Mouse (Mus musculus): ENCODE results near the gene Mettl7b. TPM values are rescaled to one million over a fixed set of nuclear protein-coding genes. Genes with fewer than 3 reads are reported as not detected.

Gene Mettl7b
- polyA plus RNA-seq (2017; shearing (Covaris generic)): not detected

DNA sequence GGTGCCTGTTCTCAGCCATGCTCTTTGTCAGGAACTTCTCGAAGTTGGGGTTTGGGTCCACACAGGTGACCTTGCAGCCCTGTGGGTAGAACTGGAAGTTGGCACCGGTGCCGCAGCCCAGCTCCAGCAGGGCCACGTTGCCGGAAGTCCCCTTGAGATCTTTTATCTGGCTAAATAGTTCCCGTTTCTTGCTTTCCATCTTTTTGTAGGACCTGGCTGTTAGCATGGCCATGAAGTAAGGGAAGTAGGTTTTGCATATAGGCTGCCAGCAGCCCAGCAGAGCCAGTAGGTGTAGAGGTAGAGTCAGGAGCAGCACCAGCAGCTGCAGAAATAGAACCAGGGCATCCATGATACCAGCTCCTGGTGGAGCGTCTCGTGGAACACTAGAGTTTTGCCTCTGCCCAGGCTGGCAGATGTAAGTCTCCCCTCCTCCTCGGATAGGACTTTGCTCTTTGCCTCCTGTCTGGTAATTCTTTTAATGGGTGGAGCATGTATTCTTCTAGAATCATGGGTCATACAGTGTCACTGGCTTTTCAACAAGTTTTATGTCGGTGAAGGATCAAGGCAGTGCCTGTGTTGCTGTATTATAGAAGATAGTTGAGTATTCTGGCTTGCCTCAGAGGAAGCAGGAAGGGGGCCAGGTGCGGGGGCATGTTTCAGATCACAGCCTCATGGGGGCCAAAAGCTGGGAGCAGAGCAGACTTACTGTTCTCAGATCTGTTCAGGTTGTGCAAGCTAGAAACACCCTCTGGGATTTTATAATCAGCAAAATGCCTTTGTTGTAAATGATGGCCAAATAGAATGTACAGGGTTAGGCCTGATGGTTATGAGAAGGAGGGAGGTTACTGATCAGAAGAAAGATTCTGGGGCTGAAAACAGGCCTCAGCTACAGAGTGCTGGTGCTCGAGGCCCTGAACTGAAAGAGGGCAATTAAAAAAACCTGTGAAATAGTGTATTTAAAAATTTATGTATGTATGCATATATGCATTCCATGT is at the start of gene Mettl7b:
Gene Mettl7b (minus strand): TSS at position 399 of the 995 bp plus-strand sequence.

DNA sequence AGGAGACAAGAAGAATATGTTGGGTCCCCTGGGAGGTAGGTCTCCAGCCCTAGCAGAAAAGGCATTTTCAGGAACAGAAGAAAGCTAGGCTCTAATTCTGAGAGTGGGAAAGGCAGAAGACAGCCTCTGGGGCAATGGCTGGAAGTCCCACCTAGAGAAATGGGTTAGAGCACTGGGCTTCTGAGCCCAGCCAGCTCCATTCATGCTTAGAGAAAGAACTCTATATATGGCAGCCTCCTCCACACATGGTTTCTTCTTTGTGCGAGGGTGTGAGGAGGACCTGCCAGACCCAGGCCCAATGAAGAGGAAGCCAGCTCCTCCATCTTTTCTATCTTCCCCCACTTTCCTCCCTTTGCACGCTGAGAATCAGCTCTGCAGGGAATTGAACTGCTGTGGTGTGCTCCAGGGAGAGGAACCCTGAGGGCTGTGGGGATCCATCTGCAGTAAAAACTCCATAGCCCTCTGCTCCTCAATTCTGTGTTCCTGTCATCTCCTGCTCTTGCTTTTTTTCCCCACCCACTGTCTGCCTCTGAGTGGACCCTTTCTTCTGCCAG is 49.6 kb upstream of the Mettl7b start, which contains the start of gene Olfr763:
Gene Olfr763 (plus strand): TSS at position 504 of the 554 bp plus-strand sequence.

DNA sequence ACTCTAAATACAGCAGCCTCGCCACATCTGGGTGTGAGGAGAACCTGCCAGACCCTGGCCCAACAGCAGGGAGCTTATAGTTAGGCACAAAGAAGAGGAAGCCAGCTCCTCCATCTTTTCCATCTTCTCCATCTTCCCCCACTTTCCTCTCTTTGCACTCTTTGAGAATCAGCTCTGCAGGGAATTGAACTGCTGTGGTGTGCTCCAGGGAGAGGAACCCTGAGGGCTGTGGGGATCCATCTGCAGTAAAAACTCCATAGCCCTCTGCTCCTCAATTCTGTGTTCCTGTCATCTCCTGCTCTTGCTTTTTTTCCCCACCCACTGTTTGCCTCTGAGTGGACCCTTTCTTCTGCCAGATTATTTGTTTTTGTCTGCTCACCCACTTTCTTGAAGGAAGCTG is 28.3 kb upstream of the Mettl7b start, which contains the start of gene Olfr9:
Gene Olfr9 (plus strand): TSS at position 301 of the 400 bp plus-strand sequence.

DNA sequence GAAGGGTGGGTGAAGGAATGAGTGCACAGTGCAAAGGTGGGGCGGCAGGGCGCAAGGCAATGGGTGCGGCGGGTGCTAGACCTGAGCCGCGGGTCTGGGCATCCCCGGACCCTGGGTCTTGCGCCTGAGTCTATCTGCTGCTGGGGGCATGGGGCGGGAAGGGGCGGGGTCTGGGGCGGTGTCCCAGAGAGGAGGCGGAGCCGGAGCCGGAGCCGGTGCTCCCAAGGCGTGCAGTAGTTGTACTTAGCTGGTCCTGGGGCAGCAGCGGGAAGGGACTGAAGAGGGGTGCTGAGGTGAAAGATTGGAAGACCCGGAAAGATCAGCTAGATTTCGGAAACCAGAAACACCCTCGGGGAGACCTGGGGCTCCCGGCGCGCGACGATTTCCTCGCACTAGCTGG is 27.2 kb downstream of the Mettl7b start, which contains the start of gene Itga7:
Gene Itga7 (plus strand): TSS at position 245 of the 400 bp plus-strand sequence.

DNA sequence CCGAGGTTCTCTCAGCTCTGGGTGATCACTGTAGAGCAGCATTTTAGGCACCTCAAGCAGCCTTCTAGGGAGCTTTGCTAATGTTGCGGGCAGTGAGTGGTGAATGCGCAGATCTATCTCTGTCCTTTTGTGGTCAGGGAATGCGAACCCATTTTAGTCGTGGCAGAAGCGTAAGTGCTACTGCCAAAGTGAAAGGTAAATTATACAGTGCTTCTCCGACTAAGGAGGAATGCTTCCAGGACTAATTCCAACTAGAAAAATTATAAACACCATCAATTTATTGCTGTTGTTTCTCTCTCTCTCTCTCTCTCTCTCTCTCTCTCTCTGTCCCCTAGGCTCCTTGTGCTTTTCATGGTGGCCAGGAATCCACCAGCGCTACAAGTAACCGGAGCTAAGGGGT is 36.9 kb downstream of the Mettl7b start, which contains the start of gene Bloc1s1:
Gene Bloc1s1 (minus strand): TSS at position 101 of the 400 bp plus-strand sequence.

DNA sequence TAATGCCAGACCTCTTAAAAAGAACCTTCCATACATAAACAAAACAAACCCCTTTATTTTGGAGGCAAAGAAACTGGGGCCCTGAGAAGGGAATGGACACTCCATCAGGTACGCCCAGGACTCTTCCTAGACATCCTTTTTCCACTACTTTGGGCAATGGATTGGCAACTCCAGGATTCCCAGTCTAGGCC is 38.1 kb downstream of the Mettl7b start, which contains the start of gene Rdh5:
Gene Rdh5 (minus strand): TSS at position 67 of the 191 bp plus-strand sequence.

Other genes starting within 250 kb of the Mettl7b start
- gene Dgka, start 216.1 kb downstream of the Mettl7b start, polyA plus RNA-seq (2017; shearing (Covaris generic)): 100 to 1,000 TPM; 564 to 912 TPM
- 10 to 100 TPM; 30.7 to 44.7 TPM for gene Pym1, start 213.1 kb downstream of the Mettl7b start, polyA plus RNA-seq (2017; shearing (Covaris generic))
- 1 to 10 TPM in 1 of 2 experiments, under 1 TPM in 1; 0.27 to 1.1 TPM for gene Mmp19, start 170.1 kb downstream of the Mettl7b start, polyA plus RNA-seq (2017; shearing (Covaris generic))
- 100 to 1,000 TPM in 1 of 2 experiments, 10 to 100 TPM in 1; 99.0 to 113 TPM for gene Dnajc14, start 156.9 kb downstream of the Mettl7b start, polyA plus RNA-seq (2017; shearing (Covaris generic))
- 1 to 10 TPM; 2.2 to 4.1 TPM for gene Tmem198b, start 156.6 kb downstream of the Mettl7b start, polyA plus RNA-seq (2017; shearing (Covaris generic))
- gene Sarnp, start 143.7 kb downstream of the Mettl7b start, polyA plus RNA-seq (2017; shearing (Covaris generic)): 100 to 1,000 TPM; 138 to 144 TPM
- gene Ormdl2, start 139.3 kb downstream of the Mettl7b start, polyA plus RNA-seq (2017; shearing (Covaris generic)): 10 to 100 TPM; 65.4 to 69.2 TPM
- 1 to 10 TPM; 2.9 TPM for gene Gdf11, start 69.3 kb downstream of the Mettl7b start, polyA plus RNA-seq (2017; shearing (Covaris generic))
- gene Cd63, start 60.0 kb downstream of the Mettl7b start, polyA plus RNA-seq (2017; shearing (Covaris generic)): 1 to 10 TPM in 1 of 2 experiments, under 1 TPM in 1; 0.86 to 6.2 TPM
- 10 to 100 TPM; 13.9 to 24.2 TPM for gene Rdh5, start 38.1 kb downstream of the Mettl7b start, polyA plus RNA-seq (2017; shearing (Covaris generic))
- gene Bloc1s1, start 37.0 kb downstream of the Mettl7b start, polyA plus RNA-seq (2017; shearing (Covaris generic)): 100 to 1,000 TPM; 113 to 188 TPM
- gene Itga7, start 27.2 kb downstream of the Mettl7b start, polyA plus RNA-seq (2017; shearing (Covaris generic)): 10 to 100 TPM in 1 of 2 experiments, 1 to 10 TPM in 1; 3.9 to 21.2 TPM
- under 1 TPM in 1 of 2 experiments, not detected in 1; 0.51 TPM for gene Olfr9, start 28.4 kb upstream of the Mettl7b start, polyA plus RNA-seq (2017; shearing (Covaris generic))
- gene Olfr763, start 49.8 kb upstream of the Mettl7b start, polyA plus RNA-seq (2017; shearing (Covaris generic)): not detected
- gene Olfr764-ps1, start 78.9 kb upstream of the Mettl7b start, polyA plus RNA-seq (2017; shearing (Covaris generic)): not detected
- gene Olfr765, start 89.0 kb upstream of the Mettl7b start, polyA plus RNA-seq (2017; shearing (Covaris generic)): not detected
- under 1 TPM in 1 of 2 experiments, not detected in 1; 0.22 TPM for gene Olfr766-ps1, start 108.0 kb upstream of the Mettl7b start, polyA plus RNA-seq (2017; shearing (Covaris generic))
- under 1 TPM; 0.04 to 0.11 TPM for gene Olfr767, start 121.9 kb upstream of the Mettl7b start, polyA plus RNA-seq (2017; shearing (Covaris generic))
- not detected for gene Olfr768, start 138.4 kb upstream of the Mettl7b start, polyA plus RNA-seq (2017; shearing (Covaris generic))
- not detected for gene Olfr769, start 156.9 kb upstream of the Mettl7b start, polyA plus RNA-seq (2017; shearing (Covaris generic))
- gene Olfr770, start 178.0 kb upstream of the Mettl7b start, polyA plus RNA-seq (2017; shearing (Covaris generic)): 1 to 10 TPM in 1 of 2 experiments, under 1 TPM in 1; 0.17 to 1.2 TPM
- gene Olfr771, start 203.8 kb upstream of the Mettl7b start, polyA plus RNA-seq (2017; shearing (Covaris generic)): not detected
- under 1 TPM in 1 of 2 experiments, not detected in 1; 0.12 TPM for gene Olfr772, start 216.9 kb upstream of the Mettl7b start, polyA plus RNA-seq (2017; shearing (Covaris generic))
- not detected for gene Olfr773, start 226.4 kb upstream of the Mettl7b start, polyA plus RNA-seq (2017; shearing (Covaris generic))